Mouse (Mus musculus) heart, embryonic 16.5 days (tissue): ENCODE data around the gene Ranbp6. TPM values are rescaled to one million over a fixed set of nuclear protein-coding genes. Genes with fewer than 3 reads are reported as not detected.

ENCODE experiments used
- ATAC-seq: fragments of 200-750 bp; cut with Nextera tagmentation; replicated peaks from 2 replicates; pipeline ENCODE4 v1.8.0; 2017; ENCODE audit warnings: moderate number of reproducible peaks; ENCODE audit not compliant: insufficient read depth, low FRiP score; ENCODE audit errors: extremely low read depth
- H3K27ac ChIP-seq: fragments of 300-500 bp; sonication (generic); 2 replicates; pipeline ENCODE4 v1.5.1; 2014; ENCODE audit warnings: mild to moderate bottlenecking, low read length, control low read depth, moderate library complexity
- H3K27me3 ChIP-seq: fragments of 300-500 bp; sonication (generic); 2 replicates; pipeline ENCODE4 v1.6.1; 2014; ENCODE audit warnings: low read length, mixed read lengths; ENCODE audit not compliant: control insufficient read depth, insufficient read depth
- H3K36me3 ChIP-seq: fragments of 300-500 bp; sonication (generic); 2 replicates; pipeline ENCODE4 v1.6.1; 2014; ENCODE audit not compliant: control insufficient read depth, insufficient read depth
- H3K4me1 ChIP-seq: fragments of 300-500 bp; sonication (generic); 2 replicates; pipeline ENCODE4 v1.6.1; 2014; ENCODE audit warnings: low read length, mixed read lengths; ENCODE audit not compliant: control insufficient read depth, insufficient read depth
- H3K4me2 ChIP-seq: fragments of 300-500 bp; sonication (generic); 2 replicates; pipeline ENCODE4 v1.6.1; 2014; ENCODE audit warnings: low read depth, mild to moderate bottlenecking, control low read depth, low read length
- H3K4me3 ChIP-seq: fragments of 300-500 bp; sonication (generic); 2 replicates; pipeline ENCODE4 v1.5.1; 2014; ENCODE audit warnings: mild to moderate bottlenecking, control low read depth, low read length
- H3K9ac ChIP-seq: fragments of 300-500 bp; sonication (generic); 2 replicates; pipeline ENCODE4 v1.6.1; 2014; ENCODE audit warnings: low read length, control low read depth
- H3K9me3 ChIP-seq: fragments of 300-500 bp; sonication (generic); replicated peaks from 2 replicates; pipeline ENCODE4 v1.6.1; 2016; ENCODE audit warnings: low read length; ENCODE audit not compliant: control insufficient read depth
- WGBS: fragments of 180-500 bp; shearing (Covaris S2); extraction: QIAGEN DNeasy Blood & Tissue Kit; methylation state at CpG from one replicate; pipeline ENCODE4 v1.1.7; 2014; 5-methylcytosine and 5-hydroxymethylcytosine counted together
- polyA plus RNA-seq: library from polyadenylated mRNA; unstranded; fragments of >200 nt; fragmentation: Nextera tagmentation; extraction: Ambion mirVana; gene quantifications from 2 replicates; pipeline ENCODE4 v1.2.1, GENCODE M21; 2015

Ranbp6 gene
- polyA plus RNA-seq, result 14.3 and 16.4 TPM in 2 replicates

DNA sequence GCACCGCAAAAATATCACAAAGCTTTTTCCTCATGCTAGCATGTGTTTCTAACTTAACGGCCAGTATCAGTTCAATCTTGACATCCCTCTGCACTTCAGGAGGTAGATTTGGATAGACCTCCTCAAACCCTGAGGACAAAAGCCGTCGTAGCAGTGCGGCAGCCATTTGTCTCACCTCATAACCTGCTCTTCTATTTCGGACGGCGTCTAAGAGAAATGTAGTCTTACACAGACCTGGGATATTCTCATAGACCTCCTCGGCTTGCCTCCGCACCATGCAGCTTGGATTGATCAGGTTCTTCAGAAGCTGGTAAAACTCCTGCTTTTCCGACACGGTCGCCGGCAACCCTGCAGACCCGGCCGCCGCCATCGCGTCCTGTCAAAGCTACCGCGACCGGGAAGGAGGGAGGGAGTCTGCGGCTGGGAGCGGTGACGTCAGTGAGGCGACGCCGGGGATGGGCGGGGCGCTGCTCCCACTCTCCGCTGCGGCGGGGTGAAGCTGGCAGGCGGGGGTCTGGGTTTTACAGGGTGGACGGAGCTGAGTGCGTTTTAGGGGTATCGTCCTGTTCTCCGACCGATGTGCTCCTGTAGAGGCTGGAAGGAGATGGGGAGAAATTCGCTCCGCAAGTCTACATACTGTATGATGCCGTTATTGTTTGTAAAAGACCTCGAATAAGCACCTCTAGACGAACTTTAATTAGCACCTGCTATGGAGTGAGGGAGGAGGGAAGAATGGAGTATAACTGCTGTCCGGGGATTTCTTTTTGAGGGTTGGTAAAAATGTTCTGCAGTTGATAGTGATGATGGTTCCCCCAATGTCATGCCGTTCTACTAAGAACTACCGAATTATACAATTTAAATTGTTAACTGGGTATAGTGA lies at the start of gene Ranbp6:
TSS of gene Ranbp6 (minus strand) at position 394 of the 880 bp plus-strand sequence.
- Histone ChIP-seq H3K27me3 (no peaks in the 10 kb centered on the region; the same call in 1 of the 2 replicates), H3K4me2 (peak within 1 kb of the TSS; percentile 93), H3K4me1 (peaks cover 9% of the 10 kb centered on the region), H3K9ac (peak within 1 kb of the TSS; percentile 83), H3K9me3 (no peaks in the 10 kb centered on the region), H3K36me3 (peaks cover 17% of the 10 kb centered on the region), H3K4me3 (peak within 1 kb of the TSS; percentile 81), H3K27ac (peak within 1 kb of the TSS; percentile 56)
- 1% methylated on average over 47 of the region's 47 CpGs for WGBS
- peak; percentile 94 for ATAC-seq

- Histone ChIP-seq H3K27ac (no peak overlapping the region), H3K4me1 (no peaks in the 10 kb centered on the region), H3K9ac (no peak overlapping the region), H3K4me2 (no peak overlapping the region), H3K9me3 (no peaks in the 10 kb centered on the region), H3K27me3 (no peaks in the 10 kb centered on the region), H3K36me3 (no peaks in the 10 kb centered on the region), H3K4me3 (no peak overlapping the region)
- 86% methylated on average over 4 of the region's 4 CpGs for WGBS
- no peak for ATAC-seq
Observed at GRCm38 (mm10) chr19:29860816-29861215, 48.0 kb upstream of the Ranbp6 start.

GRCm38 (mm10) chr19:29857267-29857666 lies 44.5 kb upstream of the Ranbp6 start:
- H3K27me3 ChIP-seq, result no peaks in the 10 kb centered on the region
- WGBS, result 84% methylated on average over 5 of the region's 5 CpGs

DNA sequence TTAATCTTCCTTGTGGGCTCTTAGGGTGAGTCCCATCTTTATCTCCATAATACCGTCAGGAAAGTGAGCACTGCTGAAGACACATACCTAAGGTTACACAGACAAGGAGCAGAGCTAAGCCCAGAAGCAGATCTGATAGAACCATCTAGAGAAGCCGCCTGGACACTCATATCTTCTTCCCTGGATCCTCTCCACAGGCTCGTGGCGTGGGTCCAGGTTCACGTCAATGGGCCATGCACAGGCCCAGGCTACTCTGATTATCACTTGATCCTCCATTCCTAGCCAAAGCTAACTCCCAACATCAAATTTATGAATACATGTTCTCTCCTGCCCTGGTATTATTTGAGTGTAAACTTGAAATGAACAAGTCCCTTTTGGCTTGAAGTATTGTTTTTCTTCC lies 40.9 kb upstream of the Ranbp6 start:
- H3K9ac ChIP-seq, result no peak overlapping the region
- no peaks in the 10 kb centered on the region for H3K9me3 ChIP-seq
- 68% methylated on average over 5 of the region's 5 CpGs for WGBS
- H3K36me3 ChIP-seq, result no peaks in the 10 kb centered on the region
- ATAC-seq, result no peak
- H3K27me3 ChIP-seq, result no peaks in the 10 kb centered on the region
- H3K27ac ChIP-seq, result no peak overlapping the region
- no peak overlapping the region for H3K4me2 ChIP-seq
- no peaks in the 10 kb centered on the region for H3K4me1 ChIP-seq
- H3K4me3 ChIP-seq, result no peak overlapping the region

More at GRCm38 (mm10) chr19:29857267-29857666, 44.5 kb upstream of the Ranbp6 start:
- Histone ChIP-seq H3K4me1 (no peaks in the 10 kb centered on the region), H3K4me3 (no peak overlapping the region), H3K4me2 (no peak overlapping the region), H3K9me3 (no peaks in the 10 kb centered on the region), H3K9ac (no peak overlapping the region), H3K36me3 (no peaks in the 10 kb centered on the region), H3K27ac (no peak overlapping the region)
- ATAC-seq, result no peak

DNA sequence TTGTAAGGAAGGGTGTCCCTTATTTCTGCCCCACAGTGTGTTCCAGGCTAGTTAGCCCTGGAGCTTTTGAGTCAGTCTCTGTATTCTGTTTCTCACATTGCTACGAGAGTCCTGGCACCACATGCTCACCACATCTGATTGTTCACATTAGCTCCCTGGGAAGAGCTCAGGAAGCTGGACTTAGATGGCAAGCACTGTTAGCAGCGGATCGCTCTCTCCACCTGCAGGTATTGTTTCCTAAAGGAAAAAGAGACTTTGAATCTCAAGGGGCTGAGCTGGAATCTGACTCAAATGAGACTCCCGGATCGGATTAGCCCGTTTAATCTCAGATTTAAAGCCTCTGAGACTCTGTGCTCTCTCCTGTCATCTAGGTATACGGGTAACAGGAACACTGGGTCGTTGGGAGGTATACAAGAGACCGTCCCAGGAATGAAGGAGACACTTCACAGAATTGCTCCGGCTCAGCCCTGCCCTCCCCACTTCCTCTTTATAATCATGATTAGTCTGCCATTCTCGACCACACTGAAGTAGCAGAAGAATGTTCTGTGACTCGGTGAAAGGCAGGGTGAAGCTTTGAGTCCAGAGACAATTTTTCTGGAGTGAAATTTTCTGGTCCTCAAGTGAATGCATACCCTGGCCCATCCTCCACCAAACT lies 38.4 kb upstream of the Ranbp6 start:
- no peak overlapping the region for H3K9ac ChIP-seq
- no peaks in the 10 kb centered on the region for H3K36me3 ChIP-seq
- H3K27me3 ChIP-seq, result no peaks in the 10 kb centered on the region
- no peak for ATAC-seq
- H3K27ac ChIP-seq, result no peak overlapping the region
- no peak overlapping the region for H3K4me3 ChIP-seq
- no peak overlapping the region for H3K4me2 ChIP-seq
- 46% methylated on average over 12 of the region's 12 CpGs for WGBS
- H3K4me1 ChIP-seq, result no peaks in the 10 kb centered on the region
- no peaks in the 10 kb centered on the region for H3K9me3 ChIP-seq

- H3K9me3 ChIP-seq, result no peaks in the 10 kb centered on the region
- no peaks in the 10 kb centered on the region for H3K36me3 ChIP-seq
- no peak for ATAC-seq
- H3K4me1 ChIP-seq, result no peaks in the 10 kb centered on the region
- H3K4me3 ChIP-seq, result no peak overlapping the region
- H3K27me3 ChIP-seq, result no peaks in the 10 kb centered on the region
- H3K27ac ChIP-seq, result no peak overlapping the region
- H3K9ac ChIP-seq, result no peak overlapping the region
- 74% methylated on average over 11 of the region's 11 CpGs for WGBS
- no peak overlapping the region for H3K4me2 ChIP-seq
Observed at GRCm38 (mm10) chr19:29849924-29850551, 37.3 kb upstream of the Ranbp6 start.

- Histone ChIP-seq H3K27me3 (no peaks in the 10 kb centered on the region), H3K4me1 (no peaks in the 10 kb centered on the region), H3K4me2 (no peak overlapping the region), H3K36me3 (no peaks in the 10 kb centered on the region), H3K27ac (no peak overlapping the region), H3K4me3 (no peak overlapping the region), H3K9me3 (no peaks in the 10 kb centered on the region), H3K9ac (no peak overlapping the region)
- WGBS, result 76% methylated on average over 12 of the region's 12 CpGs
- ATAC-seq, result no peak
Observed at GRCm38 (mm10) chr19:29844036-29844661, 31.4 kb upstream of the Ranbp6 start.

GRCm38 (mm10) chr19:29843641-29844035 lies 30.9 kb upstream of the Ranbp6 start:
- ATAC-seq, result no peak
- H3K27me3 ChIP-seq, result no peaks in the 10 kb centered on the region
- no peaks in the 10 kb centered on the region for H3K4me1 ChIP-seq
- no peak overlapping the region for H3K27ac ChIP-seq
- H3K4me3 ChIP-seq, result no peak overlapping the region
- H3K9ac ChIP-seq, result no peak overlapping the region
- WGBS, result 36% methylated on average over 5 of the region's 5 CpGs
- H3K4me2 ChIP-seq, result no peak overlapping the region
- no peaks in the 10 kb centered on the region for H3K36me3 ChIP-seq
- H3K9me3 ChIP-seq, result no peaks in the 10 kb centered on the region
